Mouse (Mus musculus) liver, adult 2 months (tissue): ENCODE measurements around the gene Il10. TPM values are rescaled to one million over a fixed set of nuclear protein-coding genes. Genes with fewer than 3 reads are reported as not detected.

ENCODE experiments used
- DNase-seq: peaks from one replicate; pipeline ENCODE4 v3.0.0-alpha.2; 2011; ENCODE audit warnings: low read depth, low spot score; ENCODE audit errors: extremely low read depth
- H3K27ac ChIP-seq: fragments of 200-500 bp; replicated peaks from 2 replicates; pipeline ENCODE4 v1.5.1; 2012; ENCODE audit warnings: low read depth, mild to moderate bottlenecking, control low read depth, inconsistent platforms, low read length; ENCODE audit not compliant: insufficient read depth
- H3K27me3 ChIP-seq: fragments of 200-500 bp; 2 replicates; pipeline ENCODE4 v1.6.1; 2012; ENCODE audit warnings: mild to moderate bottlenecking, moderate library complexity, low read length, inconsistent platforms; ENCODE audit not compliant: control insufficient read depth, insufficient read depth
- H3K36me3 ChIP-seq: fragments of 200-500 bp; 2 replicates; pipeline ENCODE4 v1.6.1; 2012; ENCODE audit warnings: low read length, inconsistent platforms; ENCODE audit not compliant: control insufficient read depth, insufficient read depth
- H3K4me1 ChIP-seq: fragments of 200-500 bp; 2 replicates; pipeline ENCODE4 v1.6.1; 2011; ENCODE audit warnings: low read length; ENCODE audit not compliant: control insufficient read depth, insufficient read depth
- H3K4me3 ChIP-seq: fragments of 200-500 bp; 2 replicates; pipeline ENCODE4 v1.5.1; 2011; ENCODE audit warnings: low read depth, mild to moderate bottlenecking, control low read depth, low read length, moderate library complexity; ENCODE audit not compliant: insufficient read depth
- H3K79me2 ChIP-seq: fragments of 200-500 bp; 2 replicates; pipeline ENCODE4 v1.6.1; 2012; ENCODE audit warnings: inconsistent platforms, mild to moderate bottlenecking, low read length, moderate library complexity; ENCODE audit not compliant: control insufficient read depth, insufficient read depth
- H3K9ac ChIP-seq: fragments of 200-500 bp; 2 replicates; pipeline ENCODE4 v1.6.1; 2012; ENCODE audit warnings: low read depth, mild to moderate bottlenecking, control low read depth, inconsistent platforms, low read length
- CTCF ChIP-seq: fragments of 200-500 bp; IDR thresholded peaks from 2 replicates; pipeline ENCODE4 v1.5.1; 2011; ENCODE audit warnings: low read depth, low read length, control low read depth
- POLR2A ChIP-seq: fragments of 200-500 bp; IDR thresholded peaks from 2 replicates; pipeline ENCODE4 v1.6.1; 2011; ENCODE audit warnings: low read length, control low read depth; ENCODE audit not compliant: insufficient read depth; ENCODE audit errors: extremely low read depth
- WGBS: fragments of 180-500 bp; shearing (Covaris S2); methylation state at CpG from one replicate; pipeline ENCODE4 v1.1.7; 2018; 5-methylcytosine and 5-hydroxymethylcytosine counted together
- polyA plus RNA-seq: library from polyadenylated mRNA; depleted of rRNA; stranded (reverse); fragments of >200 nt; gene quantifications from 2 replicates; pipeline ENCODE4 v1.2.3, GENCODE M21; 2012
- total RNA-seq: library from RNA; depleted of rRNA; stranded (reverse); fragments of >200 nt; gene quantifications from 2 replicates; pipeline ENCODE4 v1.2.3, GENCODE M21; 2014

Gene Il10
- total and polyA plus RNA-seq, 2 experiments: 0.28 TPM; not detected in 1

DNA sequence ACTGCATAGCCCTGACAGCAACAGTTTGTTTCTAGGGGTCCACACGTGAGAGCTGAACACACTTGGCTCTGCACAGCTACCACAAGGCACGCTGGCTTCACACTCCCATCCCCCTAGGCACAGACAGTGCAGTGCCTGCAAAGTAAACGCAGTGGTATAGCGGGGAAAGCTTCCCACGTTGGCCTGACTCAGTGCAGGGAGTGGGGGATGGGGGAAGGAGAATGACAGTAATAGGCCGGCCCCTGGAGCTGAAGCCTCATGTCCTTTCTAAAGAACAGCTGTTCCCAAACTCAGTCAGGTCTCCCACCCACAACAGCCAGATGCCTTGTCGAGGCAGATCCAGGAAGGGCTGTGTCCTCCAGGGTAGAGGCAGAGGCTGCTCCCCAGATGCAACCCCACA, 31.4 kb downstream of the Il10 start:
- TF ChIP-seq CTCF (no peak), POLR2A (no peak)
- H3K4me1 ChIP-seq: peaks cover 16% of the 10 kb centered on the region
- peaks cover 13% of the 10 kb centered on the region; the same call in 1 of the 2 replicates for H3K36me3 ChIP-seq
- no peaks in the 10 kb centered on the region for H3K79me2 ChIP-seq
- 68% methylated on average over 7 of the region's 7 CpGs for WGBS
- no peak overlapping the region for H3K9ac ChIP-seq
- no peak overlapping the region for H3K27ac ChIP-seq
- no peak overlapping the region for H3K4me3 ChIP-seq
- H3K27me3 ChIP-seq: no peaks in the 10 kb centered on the region
- DNase-seq: no peak

DNA sequence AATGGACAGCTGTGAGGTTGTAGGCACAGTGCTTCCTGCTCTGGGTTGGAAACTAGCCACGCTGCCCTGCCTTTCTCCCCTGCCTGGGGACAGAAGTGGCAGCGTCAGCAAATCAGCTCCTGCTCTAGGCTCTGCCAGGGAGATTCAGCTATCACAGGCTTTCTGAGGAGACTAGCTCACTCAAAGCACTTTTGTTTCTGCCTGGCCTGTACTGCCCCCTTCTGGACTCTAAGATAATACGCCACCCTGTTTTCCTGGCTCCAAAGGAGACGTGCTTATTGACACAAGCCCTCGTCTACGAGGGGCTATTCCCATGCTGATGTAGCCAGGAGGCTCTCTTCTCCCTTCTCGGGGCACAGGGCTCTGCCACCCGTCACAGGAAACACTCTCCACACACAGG, 33.6 kb downstream of the Il10 start:
- WGBS: 38% methylated on average over 8 of the region's 8 CpGs
- Histone ChIP-seq H3K4me1 (peaks cover 16% of the 10 kb centered on the region), H3K27me3 (no peaks in the 10 kb centered on the region), H3K9ac (no peak overlapping the region), H3K27ac (no peak overlapping the region), H3K4me3 (no peak overlapping the region), H3K79me2 (no peaks in the 10 kb centered on the region), H3K36me3 (peaks cover 16% of the 10 kb centered on the region; the same call in 1 of the 2 replicates)
- peak; percentile 51 for DNase-seq
- TF ChIP-seq POLR2A (no peak), CTCF (peak; percentile 44)

DNA sequence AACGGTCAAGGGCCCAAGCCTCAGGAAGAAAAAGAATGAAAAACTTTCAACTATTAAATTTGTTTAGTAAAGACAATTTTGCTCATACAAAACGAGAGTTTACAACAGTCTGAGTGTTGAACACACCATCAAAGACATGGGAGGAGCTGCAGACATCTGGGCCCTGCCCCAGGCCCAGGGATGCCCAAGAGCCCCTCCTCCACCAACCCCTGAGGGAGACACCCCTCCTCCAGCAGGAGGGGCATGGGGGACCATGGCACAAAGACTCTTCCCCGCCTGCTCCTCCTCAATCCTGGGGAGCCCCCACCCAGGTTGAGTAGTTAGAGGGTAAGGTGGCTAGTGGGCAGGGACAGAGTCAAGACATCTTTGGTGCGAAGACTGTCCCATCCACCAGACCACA, 34.0 kb downstream of the Il10 start:
- H3K27me3 ChIP-seq: no peaks in the 10 kb centered on the region
- WGBS: 77% methylated on average over 4 of the region's 4 CpGs
- DNase-seq: no peak
- TF ChIP-seq POLR2A (no peak), CTCF (no peak)
- H3K36me3 ChIP-seq: peaks cover 16% of the 10 kb centered on the region; the same call in 1 of the 2 replicates
- no peak overlapping the region for H3K9ac ChIP-seq
- H3K4me3 ChIP-seq: no peak overlapping the region
- no peak overlapping the region for H3K27ac ChIP-seq
- H3K79me2 ChIP-seq: no peaks in the 10 kb centered on the region
- H3K4me1 ChIP-seq: peaks cover 14% of the 10 kb centered on the region

DNA sequence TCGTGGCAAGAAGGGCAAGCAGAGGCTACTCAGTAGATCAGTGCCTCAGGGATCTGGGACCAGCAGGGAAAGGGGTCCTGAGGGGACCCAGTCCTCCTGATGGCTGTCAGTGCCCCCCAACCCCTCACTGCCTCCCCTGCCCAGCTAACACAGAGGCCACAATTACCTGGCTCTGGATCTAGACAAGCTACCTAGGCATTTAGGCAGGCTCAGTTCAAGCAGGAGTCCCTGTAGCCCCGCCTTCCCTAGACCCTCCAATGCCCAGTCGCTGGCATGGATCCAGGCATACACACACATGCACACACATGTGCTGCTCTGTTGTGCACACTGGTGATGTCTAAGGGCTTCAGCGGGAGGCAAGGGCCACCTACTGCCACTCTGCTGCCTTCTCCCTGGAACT, 34.6 kb downstream of the Il10 start:
- TF ChIP-seq POLR2A (no peak), CTCF (no peak)
- 74% methylated on average over 4 of the region's 4 CpGs for WGBS
- no peaks in the 10 kb centered on the region for H3K79me2 ChIP-seq
- no peak overlapping the region for H3K4me3 ChIP-seq
- peaks cover 9% of the 10 kb centered on the region for H3K4me1 ChIP-seq
- H3K9ac ChIP-seq: no peak overlapping the region
- DNase-seq: no peak
- H3K36me3 ChIP-seq: peaks cover 16% of the 10 kb centered on the region; the same call in 1 of the 2 replicates
- no peaks in the 10 kb centered on the region for H3K27me3 ChIP-seq
- H3K27ac ChIP-seq: no peak overlapping the region

DNA sequence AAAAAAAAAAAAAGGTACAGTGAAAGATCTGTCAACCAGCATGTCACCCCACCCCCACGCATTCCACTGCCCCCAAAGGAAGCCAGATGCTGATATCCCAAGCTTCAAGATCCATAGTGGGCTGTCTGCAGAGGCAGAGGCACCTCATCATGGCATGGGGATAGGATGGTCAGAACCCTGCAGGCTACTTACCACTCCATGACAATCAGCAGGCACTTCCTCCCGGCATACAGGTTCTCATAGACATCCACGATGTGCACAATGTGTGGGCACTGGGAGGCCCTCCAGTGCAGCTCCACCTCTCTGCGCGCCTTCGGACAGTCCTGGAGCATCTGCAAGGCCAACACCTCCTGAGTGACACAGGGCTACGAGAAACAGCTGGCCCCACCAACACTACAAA, 38.8 kb downstream of the Il10 start:
- DNase-seq: no peak
- Histone ChIP-seq H3K4me3 (no peak overlapping the region), H3K36me3 (peaks cover 11% of the 10 kb centered on the region; the same call in 1 of the 2 replicates), H3K9ac (no peak overlapping the region), H3K27ac (no peak overlapping the region), H3K4me1 (peaks cover 8% of the 10 kb centered on the region), H3K27me3 (no peaks in the 10 kb centered on the region), H3K79me2 (peaks cover 18% of the 10 kb centered on the region; the same call in 1 of the 2 replicates)
- WGBS: 88% methylated on average over 7 of the region's 7 CpGs
- TF ChIP-seq CTCF: no peak
- TF ChIP-seq POLR2A: no peak

DNA sequence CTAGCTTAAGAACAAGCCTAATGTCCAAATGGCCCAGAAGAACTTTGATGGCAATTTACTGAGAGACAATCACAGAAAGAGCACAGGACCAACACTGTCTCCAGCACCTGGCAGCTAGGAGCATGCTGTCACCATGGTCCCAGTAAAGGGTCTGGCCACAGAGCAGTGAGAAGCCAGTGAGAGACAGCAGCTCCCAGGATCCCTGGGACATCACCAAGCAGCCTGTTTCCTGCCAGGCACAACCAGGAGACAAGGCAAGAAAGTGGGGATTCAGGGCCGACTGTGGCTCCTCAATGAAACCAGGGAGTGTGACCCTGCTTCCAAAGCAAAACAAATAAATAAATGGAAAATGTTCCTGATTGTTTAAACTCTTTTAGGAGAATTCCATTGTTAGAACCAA, 39.8 kb downstream of the Il10 start:
- Histone ChIP-seq H3K27me3 (no peaks in the 10 kb centered on the region), H3K4me1 (peaks cover 12% of the 10 kb centered on the region), H3K79me2 (peaks cover 28% of the 10 kb centered on the region; the same call in 1 of the 2 replicates), H3K27ac (no peak overlapping the region), H3K4me3 (no peak overlapping the region), H3K36me3 (peaks cover 11% of the 10 kb centered on the region; the same call in 1 of the 2 replicates), H3K9ac (no peak overlapping the region)
- DNase-seq: no peak
- WGBS: 50% methylated on average over 1 of the region's 1 CpGs
- TF ChIP-seq POLR2A (no peak), CTCF (no peak)
